Mouse (Mus musculus) kidney, adult 2 months (tissue): ENCODE results near the gene Nat8f4. TPM values are rescaled to one million over a fixed set of nuclear protein-coding genes. Genes with fewer than 3 reads are reported as not detected.

Experiments used
- DNase-seq: peaks from one replicate; pipeline ENCODE4 v3.0.0; 2021
- H3K27ac ChIP-seq: fragments of 200-500 bp; 2 replicates; pipeline ENCODE4 v1.5.1; 2012; ENCODE audit warnings: low read depth, low read length, control low read depth, inconsistent platforms; ENCODE audit not compliant: insufficient read depth
- H3K27me3 ChIP-seq: fragments of 200-500 bp; replicated peaks from 2 replicates; pipeline ENCODE4 v1.6.1; 2012; ENCODE audit warnings: mild to moderate bottlenecking, moderate library complexity, low read length, inconsistent platforms; ENCODE audit not compliant: control insufficient read depth, insufficient read depth
- H3K36me3 ChIP-seq: fragments of 200-500 bp; 2 replicates; pipeline ENCODE4 v1.6.1; 2012; ENCODE audit warnings: mild to moderate bottlenecking, moderate library complexity, low read length, inconsistent platforms; ENCODE audit not compliant: control insufficient read depth, insufficient read depth
- H3K4me1 ChIP-seq: fragments of 200-500 bp; 2 replicates; pipeline ENCODE4 v1.6.1; 2011; ENCODE audit warnings: low read length; ENCODE audit not compliant: control insufficient read depth, insufficient read depth
- H3K4me3 ChIP-seq: fragments of 200-500 bp; 2 replicates; pipeline ENCODE4 v1.5.1; 2011; ENCODE audit warnings: mild to moderate bottlenecking, low read depth, low read length, control low read depth; ENCODE audit not compliant: insufficient read depth
- CTCF ChIP-seq: fragments of 200-500 bp; conservative IDR thresholded peaks from 2 replicates; pipeline ENCODE4 v1.5.1; 2011; ENCODE audit warnings: low read depth, mild to moderate bottlenecking, control low read depth, low read length, moderate library complexity, mixed read lengths; ENCODE audit not compliant: insufficient read depth, insufficient read length
- POLR2A ChIP-seq: fragments of 200-500 bp; IDR thresholded peaks from one replicate; pipeline ENCODE4 v1.6.1; 2011; ENCODE audit warnings: low read depth, low read length, control low read depth
- WGBS: fragments of 180-500 bp; shearing (Covaris S2); methylation state at CpG from one replicate; pipeline ENCODE4 v1.1.7; 2018; 5-methylcytosine and 5-hydroxymethylcytosine counted together
- polyA plus RNA-seq: library from polyadenylated mRNA; depleted of rRNA; stranded (reverse); fragments of >200 nt; gene quantifications from 2 replicates; pipeline ENCODE4 v1.2.3, GENCODE M21; 2012; rRNA removed

Nat8f4 gene
- polyA plus RNA-seq, 1 experiment = 5.2 TPM

GRCm38 (mm10) chr6:85849240-85849639 lies 55.4 kb downstream of the Nat8f4 start:
- peaks cover 6% of the 10 kb centered on the region; the same call in 1 of the 2 replicates for H3K4me1 ChIP-seq
- DNase-seq = no peak
- 45% methylated on average over 2 of the region's 2 CpGs for WGBS

More at GRCm38 (mm10) chr6:85849240-85849639, 55.4 kb downstream of the Nat8f4 start:
- Histone ChIP-seq H3K27ac (no peak overlapping the region), H3K4me3 (no peak overlapping the region), H3K27me3 (no peaks in the 10 kb centered on the region), H3K36me3 (no peaks in the 10 kb centered on the region)
- TF ChIP-seq POLR2A (no peak), CTCF (no peak)

Other genes starting within 250 kb of the Nat8f4 start
- gene Nat8f7, start 191.7 kb downstream of the Nat8f4 start, polyA plus RNA-seq = 228 and 241 TPM in 2 replicates
- gene Nat8f3, start 139.1 kb downstream of the Nat8f4 start, polyA plus RNA-seq = 43.5 and 54.4 TPM in 2 replicates
- 214 and 260 TPM in 2 replicates for gene Nat8f6, start 83.9 kb downstream of the Nat8f4 start, polyA plus RNA-seq
- gene Nat8f5, start 83.9 kb downstream of the Nat8f4 start, polyA plus RNA-seq = 29.0 and 32.2 TPM in 2 replicates
- 235 and 248 TPM in 2 replicates for gene Nat8, start 72.8 kb downstream of the Nat8f4 start, polyA plus RNA-seq
- gene Nat8f2, start 35.7 kb downstream of the Nat8f4 start, polyA plus RNA-seq = 4.8 and 5.7 TPM in 2 replicates
- 140 and 151 TPM in 2 replicates for gene Tprkb, start 7.0 kb upstream of the Nat8f4 start, polyA plus RNA-seq
- 858 and 975 TPM in 2 replicates for gene Nat8f1, start 10.8 kb upstream of the Nat8f4 start, polyA plus RNA-seq
- gene Dusp11, start 56.8 kb upstream of the Nat8f4 start, polyA plus RNA-seq = 35.0 and 36.6 TPM in 2 replicates
- gene Figla, start 111.3 kb upstream of the Nat8f4 start, polyA plus RNA-seq = not detected in 2 replicates
- 1.1 and 1.5 TPM in 2 replicates for gene Add2, start 123.8 kb upstream of the Nat8f4 start, polyA plus RNA-seq